Mouse (Mus musculus) ES-E14 (cell line): ENCODE data around the gene Zfp827. TPM values are rescaled to one million over a fixed set of nuclear protein-coding genes. Genes with fewer than 3 reads are reported as not detected.

Source experiments
- DNase-seq: peaks from one replicate; pipeline ENCODE4 v3.0.0-alpha.2; 2013; ENCODE audit warnings: low read depth, low spot score
- H3K27ac ChIP-seq: 2 replicates; pipeline ENCODE4 v1.5.1; 2012; ENCODE audit warnings: low read depth, mild to moderate bottlenecking, low read length, moderate library complexity, mixed read lengths; ENCODE audit not compliant: poor library complexity, insufficient read depth, severe bottlenecking
- H3K36me3 ChIP-seq: 2 replicates; pipeline ENCODE4 v1.6.1; 2012; ENCODE audit warnings: mild to moderate bottlenecking, low read length, moderate library complexity, mixed read lengths; ENCODE audit not compliant: control insufficient read depth, poor library complexity, insufficient read depth, severe bottlenecking
- H3K4me1 ChIP-seq, 2 experiments: fragments of 150-350 bp in 1 of 2; sonication (generic) in 1 of 2; 2 replicates each; pipeline ENCODE4 v1.6.1; 2012; ENCODE audit warnings: low read length in 2 of 2, mild to moderate bottlenecking in 1 of 2, mixed read lengths in 1 of 2; ENCODE audit not compliant: control insufficient read depth in 2 of 2, insufficient read depth in 2 of 2, poor library complexity in 1 of 2
- H3K4me3 ChIP-seq, 2 experiments: fragments of 150-350 bp in 1 of 2; sonication (generic) in 1 of 2; 2 replicates each; pipeline ENCODE4 v1.5.1; 2012; ENCODE audit warnings: low read length in 2 of 2, low read depth in 1 of 2, mild to moderate bottlenecking in 1 of 2, mixed read lengths in 1 of 2; ENCODE audit not compliant: insufficient read depth in 1 of 2, poor library complexity in 1 of 2, severe bottlenecking in 1 of 2
- H3K9ac ChIP-seq: 2 replicates; pipeline ENCODE4 v1.6.1; 2012; ENCODE audit warnings: low read depth, mild to moderate bottlenecking, low read length, mixed read lengths; ENCODE audit not compliant: poor library complexity, insufficient read depth, severe bottlenecking
- H3K9me3 ChIP-seq: fragments of 150-350 bp; sonication (generic); 2 replicates; pipeline ENCODE4 v1.6.1; 2012; ENCODE audit warnings: low read depth, mild to moderate bottlenecking, low read length; ENCODE audit not compliant: control insufficient read depth, insufficient read depth
- CHD2 ChIP-seq: IDR thresholded peaks from 2 replicates; pipeline ENCODE4 v1.6.1; 2014; ENCODE audit warnings: mild to moderate bottlenecking, low read depth, low read length, inconsistent platforms
- HCFC1 ChIP-seq: IDR thresholded peaks from 2 replicates; pipeline ENCODE4 v1.6.1; 2012; ENCODE audit warnings: low read length, inconsistent platforms, borderline replicate concordance; ENCODE audit not compliant: insufficient read depth
- MAFK ChIP-seq: IDR thresholded peaks from 2 replicates; pipeline ENCODE4 v1.6.1; 2014; ENCODE audit warnings: mild to moderate bottlenecking, low read depth, low read length, inconsistent platforms; ENCODE audit not compliant: insufficient read depth
- ZC3H11A ChIP-seq: IDR thresholded peaks from 2 replicates; pipeline ENCODE4 v1.6.1; 2012; ENCODE audit warnings: low read depth, mild to moderate bottlenecking, inconsistent platforms, low read length, borderline replicate concordance
- ZNF384 ChIP-seq: IDR thresholded peaks from 2 replicates; pipeline ENCODE4 v1.6.1; 2012; ENCODE audit warnings: low read depth, low read length, inconsistent platforms
- in situ Hi-C, 2 experiments: fragments of 600-800 bp; cut with MboI; formaldehyde crosslinking; loops; one replicate each; pipeline ENCODE4 v1.15.1; 2025; ENCODE audit warnings: low sequenced_read_pairs in 2 of 2, inconsistent platforms in 1 of 2; ENCODE audit not compliant: unreplicated experiment in 2 of 2
- total RNA-seq: library from RNA; depleted of rRNA; stranded (reverse); fragments of 300-350 nt; gene quantifications from 2 replicates; pipeline ENCODE4 v1.2.3, GENCODE M21; 2012

Gene Zfp827
- total RNA-seq, 1 experiment = 5.8 TPM

DNA sequence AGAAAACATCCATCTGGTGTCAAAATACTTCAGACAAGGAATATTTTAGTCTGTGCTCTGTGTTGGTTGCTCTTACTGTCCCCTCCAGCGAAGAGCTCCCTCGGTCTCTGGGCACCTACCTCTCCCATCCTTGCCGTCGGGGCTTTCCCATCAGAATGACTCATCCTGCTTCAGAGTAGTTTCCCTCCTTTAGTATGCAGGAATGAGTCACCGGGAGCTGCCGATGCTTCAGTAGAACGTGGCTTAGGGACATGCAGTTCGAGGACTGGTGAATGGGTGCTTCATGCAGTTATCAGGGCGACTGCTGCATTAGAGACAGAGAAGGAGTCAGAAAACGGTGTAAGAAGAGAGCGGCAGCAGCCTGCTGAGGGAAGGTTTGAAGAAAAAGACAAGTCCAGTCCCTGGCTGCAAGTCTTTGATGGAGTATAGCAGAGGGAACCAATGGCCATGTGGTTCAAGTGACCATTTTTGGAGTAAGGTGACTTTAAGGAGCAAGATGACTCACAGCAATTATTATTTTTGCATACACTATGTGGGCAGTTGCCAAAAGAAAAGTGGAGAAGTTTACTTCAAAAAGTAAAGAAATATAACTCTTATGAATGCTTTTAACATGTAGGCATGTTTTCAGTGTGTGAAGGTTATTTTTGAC lies 122.4 kb downstream of the Zfp827 start:
- H3K36me3 ChIP-seq = peaks cover 3% of the 10 kb centered on the region; the same call in 1 of the 2 replicates
- TF ChIP-seq ZC3H11A = no peak
- H3K27ac ChIP-seq = no peak overlapping the region
- in situ Hi-C loops = no loop called here
- no peak overlapping the region for H3K9ac ChIP-seq
- H3K9me3 ChIP-seq = no peaks in the 10 kb centered on the region
- H3K4me1 ChIP-seq = peaks cover 0 to 15% of the 10 kb centered on the region in 2 experiments; a peak in 1 of 4 replicates
- peak; percentile 22 for DNase-seq
- no peak overlapping the region for H3K4me3 ChIP-seq

DNA sequence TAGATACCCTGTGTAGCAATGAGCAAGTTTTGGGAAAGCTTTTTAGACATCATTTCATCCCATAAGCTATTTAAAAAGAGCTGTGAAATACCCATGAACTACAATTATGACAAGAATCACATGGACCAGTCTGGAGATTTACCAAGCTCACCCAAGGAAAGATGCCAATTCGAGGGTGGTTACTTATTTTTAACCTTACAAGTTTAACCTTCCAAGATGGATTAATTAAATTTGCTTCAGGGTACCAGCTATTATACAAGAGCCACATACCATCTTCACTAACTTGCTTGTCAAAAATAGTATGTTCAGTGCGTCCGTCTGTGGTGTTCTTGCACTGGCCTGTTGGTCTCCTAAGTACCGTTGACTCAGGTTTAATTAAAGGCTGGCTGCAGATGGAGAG lies 123.4 kb downstream of the Zfp827 start:
- no peak overlapping the region for H3K9ac ChIP-seq
- no peak for DNase-seq
- peaks cover 3% of the 10 kb centered on the region; the same call in 1 of the 2 replicates for H3K36me3 ChIP-seq
- H3K4me1 ChIP-seq = peaks cover 0 to 15% of the 10 kb centered on the region in 2 experiments; a peak in 1 of 4 replicates
- H3K27ac ChIP-seq = no peak overlapping the region
- no peak overlapping the region for H3K4me3 ChIP-seq
- in situ Hi-C loops = no loop called here
- no peaks in the 10 kb centered on the region for H3K9me3 ChIP-seq
- no peak for TF ChIP-seq CHD2
- TF ChIP-seq ZC3H11A = no peak
- no peak for TF ChIP-seq ZNF384
- no peak for TF ChIP-seq MAFK
- TF ChIP-seq HCFC1 = no peak

DNA sequence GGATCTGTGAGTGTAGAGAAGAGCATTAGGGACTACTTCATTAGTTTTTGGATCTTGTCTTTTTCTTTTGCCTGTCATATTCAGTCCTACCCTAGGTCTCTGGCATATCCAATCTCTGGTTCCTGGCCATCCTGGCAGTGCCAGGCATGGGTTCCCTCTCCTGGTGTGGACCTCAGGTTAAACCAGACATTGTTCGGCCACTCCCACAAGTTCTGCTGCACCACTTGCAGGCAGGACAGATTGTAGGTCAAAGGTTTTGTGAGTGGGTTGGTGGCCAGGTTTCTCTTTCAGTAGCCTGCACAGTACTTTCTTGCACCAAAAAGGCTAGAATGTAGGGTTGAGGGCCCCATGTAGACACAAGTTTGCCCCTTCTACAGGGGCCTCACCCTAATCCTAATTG lies 125.0 kb downstream of the Zfp827 start:
- H3K27ac ChIP-seq = no peak overlapping the region
- H3K9ac ChIP-seq = no peak overlapping the region
- no peaks in the 10 kb centered on the region for H3K9me3 ChIP-seq
- H3K36me3 ChIP-seq = peaks cover 3% of the 10 kb centered on the region; the same call in 1 of the 2 replicates
- peaks cover 4 to 17% of the 10 kb centered on the region in 2 experiments; a peak in 2 of 4 replicates for H3K4me1 ChIP-seq
- no peak for TF ChIP-seq MAFK
- no peak for TF ChIP-seq CHD2
- TF ChIP-seq ZNF384 = no peak
- TF ChIP-seq HCFC1 = no peak
- TF ChIP-seq ZC3H11A = no peak
- DNase-seq = no peak
- in situ Hi-C loops = no loop called here
- H3K4me3 ChIP-seq = no peak overlapping the region

DNA sequence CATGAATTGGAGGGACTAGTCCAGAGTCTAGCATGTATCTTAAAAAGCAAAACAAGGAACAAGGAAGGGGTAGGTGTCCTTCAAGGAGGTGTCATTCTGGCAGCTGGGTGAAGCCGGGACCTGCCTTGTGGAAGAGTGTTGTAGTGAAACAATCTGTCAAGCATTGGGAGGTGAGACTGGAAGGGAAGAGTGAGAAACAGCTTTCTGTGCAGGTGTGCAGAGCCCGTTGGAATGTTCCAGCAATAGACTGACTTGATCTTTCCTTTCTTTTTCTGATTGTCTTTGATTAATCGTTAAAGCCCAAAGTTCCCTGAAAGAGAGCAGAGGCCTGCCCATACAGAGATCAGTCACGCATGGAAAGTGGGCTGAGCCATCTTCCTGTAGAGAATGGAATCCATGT lies 125.4 kb downstream of the Zfp827 start:
- no peak overlapping the region for H3K9ac ChIP-seq
- peaks cover 5 to 18% of the 10 kb centered on the region in 2 experiments; a peak in 2 of 4 replicates for H3K4me1 ChIP-seq
- peaks cover 3% of the 10 kb centered on the region; the same call in 1 of the 2 replicates for H3K36me3 ChIP-seq
- in situ Hi-C loops = no loop called here
- no peaks in the 10 kb centered on the region for H3K9me3 ChIP-seq
- no peak overlapping the region for H3K27ac ChIP-seq
- TF ChIP-seq ZNF384 = no peak
- TF ChIP-seq ZC3H11A = no peak
- TF ChIP-seq MAFK = no peak
- TF ChIP-seq HCFC1 = no peak
- TF ChIP-seq CHD2 = no peak
- DNase-seq = peak; percentile 34
- H3K4me3 ChIP-seq = no peak overlapping the region

DNA sequence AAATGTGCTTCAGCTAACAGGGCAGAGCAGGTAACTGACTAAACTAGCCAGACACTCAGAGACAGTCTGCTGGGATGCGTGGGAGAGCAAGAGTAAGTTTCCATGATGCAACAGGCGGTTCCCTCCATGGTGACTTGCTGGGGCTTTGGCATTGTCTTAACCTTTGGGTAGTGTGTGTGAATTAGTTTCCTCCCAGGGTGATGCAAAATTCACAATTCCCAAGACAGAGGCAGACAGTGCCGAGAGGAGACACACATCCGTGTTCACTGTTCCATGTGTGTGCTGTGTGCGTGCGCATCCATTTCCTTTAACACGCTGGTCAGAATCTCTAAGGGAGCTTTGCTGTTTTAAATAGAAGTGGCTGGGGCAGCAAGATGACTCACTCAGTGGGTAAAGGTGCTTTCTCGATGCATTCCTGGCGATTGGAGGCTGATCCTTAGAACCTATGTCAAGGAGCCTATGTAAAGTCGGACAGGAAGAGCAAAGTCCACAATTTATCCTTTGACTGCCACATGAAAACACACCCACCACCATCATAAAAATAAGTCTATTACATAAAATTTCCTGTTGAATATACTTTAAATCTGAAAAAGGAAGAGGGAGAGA lies 127.4 kb downstream of the Zfp827 start:
- Histone ChIP-seq H3K9ac (no peak overlapping the region), H3K9me3 (no peaks in the 10 kb centered on the region), H3K4me3 (no peak overlapping the region), H3K27ac (no peak overlapping the region), H3K36me3 (peaks cover 3% of the 10 kb centered on the region; the same call in 1 of the 2 replicates), H3K4me1 (peaks cover 5 to 16% of the 10 kb centered on the region in 2 experiments; a peak in 2 of 4 replicates)
- in situ Hi-C loops = no loop called here
- TF ChIP-seq MAFK = no peak
- TF ChIP-seq ZNF384 = no peak
- TF ChIP-seq ZC3H11A = no peak
- no peak for TF ChIP-seq CHD2
- TF ChIP-seq HCFC1 = no peak
- no peak for DNase-seq
